Mouse (Mus musculus) spleen, postnatal 10 days (tissue): ENCODE results near the gene Lmod2.

Experiments used
- DNase-seq, 2 experiments: peaks; one replicate each; pipeline ENCODE4 v3.0.0; 2021 to 2022; ENCODE audit warnings: low spot score in 2 of 2

Gene Lmod2

GRCm38 (mm10) chr6:24602351-24602750, 4.8 kb downstream of the Lmod2 start:
- no peak for DNase-seq

- no peak for DNase-seq
These were observed 5.4 kb downstream of the Lmod2 start for GRCm38 (mm10) chr6:24602993-24603392.

GRCm38 (mm10) chr6:24604289-24604688, 6.7 kb downstream of the Lmod2 start:
- no peak for DNase-seq

- DNase-seq = no peak
These were observed 8.1 kb downstream of the Lmod2 start for GRCm38 (mm10) chr6:24605631-24606030.

DNA sequence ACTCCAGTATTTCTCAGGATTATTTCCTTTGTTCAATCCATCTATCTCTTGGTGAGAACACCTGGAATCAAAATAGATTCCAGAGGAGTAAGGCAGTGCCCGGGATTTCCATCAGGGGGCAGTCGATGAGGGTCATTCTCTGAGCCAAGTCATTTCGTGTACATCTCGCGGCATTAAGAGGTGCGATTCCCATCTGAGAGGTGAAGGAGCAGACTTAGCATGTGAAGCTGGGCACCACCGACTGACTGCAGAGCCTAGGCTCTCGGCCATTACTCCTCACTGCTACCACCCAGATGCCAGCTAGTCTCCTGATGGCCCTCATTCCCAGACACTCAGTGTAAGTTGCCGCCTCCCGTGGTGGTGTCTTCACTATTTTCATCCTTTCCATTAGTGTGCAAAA, 8.9 kb downstream of the Lmod2 start:
- DNase-seq = no peak

GRCm38 (mm10) chr6:24607531-24607930, 10.0 kb downstream of the Lmod2 start:
- DNase-seq = no peak

GRCm38 (mm10) chr6:24608129-24608528, 10.6 kb downstream of the Lmod2 start:
- no peak for DNase-seq

DNA sequence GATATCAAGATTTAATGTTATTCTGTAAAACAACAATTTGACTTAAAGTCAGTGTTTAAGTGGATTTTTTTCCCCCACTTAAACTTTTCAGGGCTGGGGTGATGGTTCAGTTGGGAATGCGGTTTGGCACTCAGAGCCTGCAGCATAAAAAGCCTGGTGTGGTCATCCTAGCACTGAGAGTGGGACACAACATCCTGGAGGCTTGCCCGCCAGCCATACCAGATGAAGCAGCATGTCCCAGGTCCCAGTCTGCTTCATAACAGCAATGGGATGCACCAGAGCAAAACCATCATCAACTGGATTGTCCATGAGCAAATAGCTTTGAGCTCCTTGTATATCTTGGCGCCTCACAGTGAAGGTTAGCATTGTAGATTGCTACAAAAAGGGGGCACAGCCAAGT, 11.1 kb downstream of the Lmod2 start:
- no peak for DNase-seq

DNA sequence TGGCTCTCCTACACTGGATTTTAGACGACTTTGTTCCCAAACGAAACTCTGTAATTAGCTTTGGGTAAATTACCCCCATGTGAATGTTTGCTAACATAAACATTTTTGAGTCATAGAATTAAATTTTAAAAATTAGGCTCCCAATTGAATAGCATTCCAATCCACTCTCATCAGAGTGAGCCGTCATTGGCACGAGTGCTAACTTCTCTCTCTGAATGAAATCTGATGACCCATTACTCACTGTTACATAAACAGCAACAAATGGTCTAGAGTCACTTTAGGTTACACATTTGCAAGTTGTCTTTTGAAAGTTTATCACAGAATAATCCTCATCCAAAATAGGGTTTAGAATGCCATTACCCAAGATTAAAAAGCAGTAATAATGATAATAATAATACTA, 12.0 kb downstream of the Lmod2 start:
- no peak for DNase-seq

DNA sequence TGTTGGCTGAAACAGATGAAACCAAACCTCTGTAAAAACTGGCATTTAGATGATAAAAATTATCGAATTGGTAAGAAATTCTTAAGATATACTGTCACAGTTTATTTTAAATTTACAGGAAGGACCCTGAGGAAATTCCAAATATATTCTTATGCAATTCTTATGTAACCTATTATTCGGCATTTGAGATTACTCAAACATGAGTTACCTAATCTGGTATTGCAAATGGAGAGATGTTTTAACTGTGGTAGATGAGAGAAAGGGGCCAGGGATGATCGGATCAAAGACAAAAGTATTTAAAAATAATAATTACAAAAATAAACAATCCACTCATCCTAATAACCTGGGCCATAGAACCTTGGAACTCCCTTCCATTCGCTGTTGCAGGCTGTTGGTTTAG, 12.8 kb downstream of the Lmod2 start:
- no peak for DNase-seq

DNA sequence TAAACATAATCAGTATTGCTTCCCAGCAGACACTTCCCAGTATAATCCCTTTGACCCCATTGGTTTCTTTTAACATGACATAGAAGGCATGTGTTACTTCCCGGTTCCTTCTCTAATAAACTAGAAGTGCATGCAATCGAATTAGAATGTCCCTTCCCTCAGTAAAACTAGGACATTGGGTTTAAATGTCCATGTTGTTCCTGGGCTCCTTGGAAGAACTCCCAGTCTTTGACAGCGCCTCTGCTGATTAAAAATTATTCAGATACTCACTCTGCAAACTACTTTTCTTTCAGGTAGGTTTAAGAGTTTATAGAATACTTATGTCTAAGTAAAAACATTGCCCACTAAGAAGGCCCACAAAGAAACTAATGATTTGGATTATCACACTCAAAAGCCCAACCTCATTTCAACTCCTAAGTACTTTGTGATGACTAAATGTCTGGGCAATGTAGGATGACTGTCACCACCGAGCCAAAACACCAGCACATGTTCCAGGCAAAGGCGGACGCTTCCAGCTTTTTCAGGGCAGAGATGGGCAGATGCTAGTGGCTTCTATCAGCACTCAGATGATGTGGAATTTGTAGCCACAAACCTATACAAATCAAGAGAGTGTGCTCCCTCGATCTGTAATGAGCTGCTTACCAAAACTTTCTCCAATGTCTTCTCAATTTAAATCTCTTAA, 14.7 kb downstream of the Lmod2 start:
- DNase-seq = no peak

DNA sequence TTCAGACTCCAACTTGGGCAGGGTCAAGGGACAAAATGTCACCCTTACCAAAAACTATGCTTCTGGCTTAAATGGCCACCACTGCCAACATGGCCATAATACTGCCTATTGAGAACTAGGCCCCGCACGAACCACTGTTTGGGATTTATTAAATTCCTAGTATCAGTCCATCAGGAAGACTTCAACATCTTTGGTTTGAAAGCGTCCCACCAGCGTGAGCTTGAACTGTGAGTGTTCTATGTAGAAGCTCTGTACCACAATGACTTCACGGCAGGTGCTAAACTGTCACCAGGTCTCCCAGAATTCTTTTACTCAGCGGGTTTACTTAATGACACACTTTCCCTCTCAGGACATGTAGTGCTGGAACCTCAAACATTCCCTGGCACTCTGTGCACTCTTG, 15.8 kb downstream of the Lmod2 start:
- DNase-seq = no peak

DNA sequence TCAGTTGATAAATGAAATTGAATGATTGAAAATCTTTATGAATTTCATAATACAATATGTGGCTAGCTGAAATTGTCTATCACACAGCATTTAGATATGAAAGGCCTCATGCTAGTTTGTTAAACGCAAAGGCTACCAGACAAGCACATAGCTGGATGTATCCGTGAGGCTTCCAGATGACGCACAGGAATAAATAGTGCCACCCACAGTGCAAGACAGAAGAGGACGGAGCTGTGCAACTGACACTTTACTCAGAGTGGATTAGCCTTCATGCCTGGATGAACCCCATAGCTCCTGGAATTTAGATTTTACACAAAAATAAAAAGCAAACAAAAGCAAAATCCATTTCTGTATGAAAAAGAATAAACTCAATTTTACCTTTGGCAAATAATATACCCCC, 16.4 kb downstream of the Lmod2 start:
- no peak for DNase-seq

DNA sequence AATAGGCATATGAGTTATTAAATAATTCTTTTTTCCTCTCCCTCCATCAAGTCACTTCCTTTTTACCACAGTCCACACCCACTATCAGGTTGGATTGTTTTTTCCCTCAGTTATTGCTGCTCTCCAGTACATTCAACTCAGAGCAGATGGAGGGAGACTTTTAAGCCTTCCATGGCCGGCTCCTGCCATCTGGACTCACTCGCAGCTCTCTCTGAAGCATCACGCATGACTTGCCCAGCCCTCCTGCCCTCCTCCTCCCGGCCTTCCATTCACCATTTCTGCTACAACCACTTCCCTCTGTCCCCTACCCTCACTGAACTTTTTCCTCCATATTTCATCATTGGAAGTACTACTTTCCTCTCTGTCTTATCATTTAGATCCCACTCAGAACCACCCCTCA, 19.2 kb downstream of the Lmod2 start:
- no peak for DNase-seq

GRCm38 (mm10) chr6:24619285-24620045, 21.9 kb downstream of the Lmod2 start:
- DNase-seq = no peak

DNA sequence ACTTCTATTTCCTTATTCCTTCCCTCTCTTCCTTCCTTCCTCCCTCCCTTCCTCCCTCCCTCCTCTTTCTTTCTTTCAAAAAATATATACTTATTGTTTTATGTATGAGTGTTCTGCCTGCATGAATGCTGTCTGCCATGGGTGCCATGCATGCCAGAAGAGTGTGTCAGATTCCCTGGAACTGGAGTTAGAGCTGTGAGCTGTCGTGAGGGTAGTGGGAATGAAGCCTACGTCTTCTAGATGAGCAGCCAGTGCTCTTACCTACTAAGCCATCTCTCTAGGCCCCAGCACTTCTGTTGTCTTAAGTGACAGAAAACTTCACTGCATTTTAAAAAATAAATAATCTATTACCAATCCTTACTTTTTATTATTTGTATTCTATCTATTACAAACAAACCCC, 23.4 kb downstream of the Lmod2 start:
- no peak for DNase-seq

DNA sequence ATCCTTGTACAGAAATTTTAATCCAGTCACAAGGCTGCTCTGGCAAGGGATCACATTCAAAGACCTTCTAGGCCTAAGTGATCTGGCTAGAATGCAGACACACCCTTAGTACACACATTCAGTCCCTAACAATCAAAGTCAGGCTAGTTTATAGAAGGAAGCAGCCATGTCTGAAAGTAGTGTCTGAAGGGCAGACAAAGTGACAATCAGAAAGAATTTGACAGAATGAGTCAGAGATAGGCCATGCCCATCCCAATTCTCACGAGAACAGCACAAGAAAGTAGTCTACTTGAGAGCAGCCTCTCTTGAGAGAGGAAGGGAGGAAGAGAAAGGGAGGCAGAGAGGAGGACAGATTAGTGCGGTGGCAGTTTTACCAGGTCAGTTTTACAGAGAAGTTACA, 24.5 kb downstream of the Lmod2 start:
- no peak for DNase-seq

DNA sequence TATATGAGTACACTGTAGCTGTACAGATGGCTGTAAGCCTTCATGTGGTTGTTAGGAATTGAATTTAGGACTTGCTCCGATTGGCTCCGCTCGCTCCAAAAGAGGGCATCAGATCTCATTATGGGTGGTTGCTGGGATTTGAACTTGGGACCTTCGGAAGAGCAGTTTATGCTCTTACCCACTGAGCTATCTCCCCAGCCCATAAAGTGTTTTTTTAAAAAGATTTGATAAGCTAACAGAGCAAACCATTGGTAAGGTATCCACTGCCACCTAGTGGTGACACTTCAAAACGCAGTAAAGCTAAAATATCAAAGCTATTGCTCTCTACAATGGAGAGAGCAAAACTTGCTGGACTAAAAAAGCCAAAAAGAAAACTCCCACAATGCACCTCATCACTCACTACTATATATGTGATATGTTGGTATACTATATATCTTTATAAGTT, 30.0 kb downstream of the Lmod2 start:
- peak in 1 of 2 experiments; percentile 48 for DNase-seq

GRCm38 (mm10) chr6:24628499-24628898, 30.9 kb downstream of the Lmod2 start:
- no peak for DNase-seq

DNA sequence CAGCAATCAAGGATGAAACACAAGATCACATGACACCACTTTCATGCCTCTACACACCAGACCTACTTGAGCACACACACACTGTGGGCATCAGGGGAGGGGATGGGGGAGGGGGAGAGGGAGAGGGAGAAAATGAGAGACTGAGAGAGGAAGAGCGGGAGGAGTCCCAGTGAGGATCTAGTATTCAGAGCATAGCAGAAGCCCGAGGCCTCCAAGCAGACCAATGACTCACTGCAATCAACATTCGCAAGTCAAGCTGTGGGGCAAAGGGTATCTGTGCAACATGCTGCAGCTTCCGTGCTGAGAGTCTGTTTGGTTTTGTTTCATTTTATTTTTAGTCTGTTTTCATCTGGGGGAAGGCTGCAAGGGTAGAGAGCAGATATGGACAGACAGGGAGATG, 34.5 kb downstream of the Lmod2 start:
- DNase-seq = no peak

- DNase-seq = no peak
These were observed 36.5 kb downstream of the Lmod2 start for GRCm38 (mm10) chr6:24634065-24634464.

GRCm38 (mm10) chr6:24635814-24636213, 38.3 kb downstream of the Lmod2 start:
- DNase-seq = no peak

DNA sequence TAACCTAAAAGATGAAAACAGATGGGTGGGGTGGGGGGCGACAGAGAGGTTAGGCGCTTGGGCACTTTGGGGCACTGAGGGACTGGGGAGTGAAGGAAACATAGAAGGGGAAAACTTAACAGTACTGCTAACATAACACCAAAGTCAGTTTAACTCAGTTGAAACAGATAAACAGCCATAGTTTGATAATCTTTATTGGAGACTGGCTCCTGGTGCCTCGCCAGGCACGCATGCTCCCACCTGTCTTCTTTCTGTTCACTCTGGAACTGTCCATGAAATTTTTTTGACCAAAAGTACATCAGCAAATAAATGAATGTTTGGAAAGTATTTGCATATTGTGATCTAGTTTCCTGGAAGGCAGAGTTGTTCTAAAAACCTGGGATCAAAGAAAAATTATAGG, 43.7 kb downstream of the Lmod2 start:
- no peak for DNase-seq
